Mouse (Mus musculus): ENCODE measurements around the gene Tarbp2. TPM values are rescaled to one million over a fixed set of nuclear protein-coding genes. Genes with fewer than 3 reads are reported as not detected.

Gene Tarbp2
- total and polyA plus RNA-seq, 2 experiments from 2014 or later: 89.5 to 94.7 TPM

DNA sequence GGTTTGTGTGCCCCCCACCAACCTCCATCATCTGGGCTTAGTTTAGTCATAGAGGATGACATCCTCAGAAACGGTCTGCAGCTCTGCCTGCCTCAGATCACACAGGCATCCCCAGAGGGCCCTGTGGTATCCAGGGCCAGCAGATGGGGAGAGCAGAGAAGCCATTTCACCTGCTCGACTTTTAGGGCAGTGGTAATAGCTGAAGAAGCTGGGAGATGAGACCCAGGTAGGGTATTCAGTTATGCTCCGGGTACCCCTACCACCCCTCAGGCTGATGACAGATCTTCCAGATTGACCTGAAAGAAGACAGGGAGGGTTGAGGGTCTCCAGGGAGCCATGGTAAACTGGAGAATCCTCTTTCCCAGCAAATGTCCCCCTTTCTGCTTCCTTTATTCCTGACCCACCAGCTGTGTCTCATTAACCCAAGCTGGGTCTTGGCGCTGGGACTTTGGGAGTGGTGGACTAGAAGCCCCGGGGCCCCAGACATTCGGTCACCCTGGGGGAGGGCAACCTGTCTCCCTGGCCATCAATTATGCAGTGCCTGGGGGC, 6.6 kb upstream of the Tarbp2 start:
- H3K27ac ChIP-seq (ENCODE audit: low read depth, low read length): peak overlapping the region; percentile 96
- peaks cover 34% of the 10 kb centered on the region for H3K4me1 ChIP-seq (ENCODE audit: insufficient read depth)
- peak overlapping the region; percentile 83; the same call in 1 of the 2 replicates for H3K9ac ChIP-seq
- TF ChIP-seq CTCF (IDR thresholded peaks at IDR 0.05; ENCODE audit: low read depth): no peak
- DNase-seq: no peak
- H3K9me3 ChIP-seq (ENCODE audit: low read length): no peaks in the 10 kb centered on the region
- peaks cover 11% of the 10 kb centered on the region; the same call in 1 of the 2 replicates for H3K36me3 ChIP-seq (ENCODE audit: insufficient read depth)
- no peaks in the 10 kb centered on the region for H3K27me3 ChIP-seq (ENCODE audit: insufficient read depth, low read length)
- no peak for ATAC-seq
- peak overlapping the region; percentile 88 for H3K4me2 ChIP-seq (ENCODE audit: low read depth)
- WGBS: 19% methylated on average over 6 of the region's 6 CpGs
- peak overlapping the region; percentile 66 for H3K4me3 ChIP-seq (ENCODE audit: low read depth, low read length)

DNA sequence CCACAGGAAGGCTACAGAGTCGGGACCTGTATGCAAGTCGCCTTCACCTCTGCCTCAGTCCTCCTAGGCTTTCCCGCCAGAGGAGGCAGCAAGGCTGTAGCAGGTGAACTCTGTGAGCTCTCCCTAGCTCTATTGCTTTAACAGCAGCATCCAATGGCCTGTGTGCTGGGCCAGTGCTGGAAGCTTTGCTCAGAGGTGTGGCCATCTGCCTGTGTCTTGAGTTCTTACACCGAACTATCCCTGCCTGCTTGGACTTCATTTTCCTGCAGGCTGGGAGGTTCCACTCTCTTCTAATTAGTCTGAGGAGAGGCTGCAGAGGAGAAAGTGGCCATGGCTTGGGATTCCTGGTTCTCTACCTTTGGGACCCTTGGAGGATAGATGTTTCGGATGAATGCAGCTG, 6.0 kb upstream of the Tarbp2 start:
- H3K4me2 ChIP-seq (ENCODE audit: low read depth): no peak overlapping the region; the same call in 1 of the 2 replicates
- no peaks in the 10 kb centered on the region for H3K27me3 ChIP-seq (ENCODE audit: insufficient read depth, low read length)
- peak overlapping the region; percentile 18; the same call in 1 of the 2 replicates for H3K9ac ChIP-seq
- H3K27ac ChIP-seq (ENCODE audit: low read depth, low read length): peak overlapping the region; percentile 96
- peaks cover 34% of the 10 kb centered on the region for H3K4me1 ChIP-seq (ENCODE audit: insufficient read depth)
- WGBS: 35% methylated on average over 5 of the region's 5 CpGs
- no peak for DNase-seq
- H3K36me3 ChIP-seq (ENCODE audit: insufficient read depth): peaks cover 9% of the 10 kb centered on the region; the same call in 1 of the 2 replicates
- H3K4me3 ChIP-seq (ENCODE audit: low read depth, low read length): no peak overlapping the region
- no peaks in the 10 kb centered on the region for H3K9me3 ChIP-seq (ENCODE audit: low read length)
- no peak for TF ChIP-seq CTCF (IDR thresholded peaks at IDR 0.05; ENCODE audit: low read depth)
- no peak for ATAC-seq

DNA sequence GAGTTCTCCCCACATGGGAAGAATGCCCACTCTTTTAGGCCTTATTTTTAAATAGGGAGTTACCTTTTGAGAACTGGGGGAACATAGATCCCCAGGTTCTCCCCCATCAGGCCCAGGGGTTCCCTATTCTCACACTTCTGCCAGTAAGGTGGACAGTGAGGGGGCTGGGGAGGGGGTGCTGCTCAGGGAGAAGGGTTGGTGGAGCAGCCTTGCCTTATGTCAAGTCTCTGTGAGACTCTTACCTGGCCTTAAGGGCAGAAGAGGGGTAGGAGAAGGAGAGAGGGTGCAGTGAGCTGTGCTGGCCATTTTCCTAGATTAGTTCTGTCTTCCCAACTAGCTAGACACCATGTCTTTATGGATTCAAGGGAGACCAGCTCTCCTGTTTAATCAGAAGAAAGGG, 5.5 kb upstream of the Tarbp2 start:
- DNase-seq: no peak
- Histone ChIP-seq H3K9me3 (ENCODE audit: low read length) (no peaks in the 10 kb centered on the region), H3K36me3 (ENCODE audit: insufficient read depth) (peaks cover 4% of the 10 kb centered on the region; the same call in 1 of the 2 replicates), H3K4me1 (ENCODE audit: insufficient read depth) (peaks cover 34% of the 10 kb centered on the region), H3K9ac (no peak overlapping the region; the same call in 1 of the 2 replicates), H3K4me3 (ENCODE audit: low read depth, low read length) (no peak overlapping the region), H3K27ac (ENCODE audit: low read depth, low read length) (0 out of 2 replicates have a peak overlapping the region, but pooled peaks have one; percentile 96), H3K27me3 (ENCODE audit: insufficient read depth, low read length) (no peaks in the 10 kb centered on the region), H3K4me2 (ENCODE audit: low read depth) (no peak overlapping the region)
- no peak for TF ChIP-seq CTCF (IDR thresholded peaks at IDR 0.05; ENCODE audit: low read depth)
- ATAC-seq: no peak

DNA sequence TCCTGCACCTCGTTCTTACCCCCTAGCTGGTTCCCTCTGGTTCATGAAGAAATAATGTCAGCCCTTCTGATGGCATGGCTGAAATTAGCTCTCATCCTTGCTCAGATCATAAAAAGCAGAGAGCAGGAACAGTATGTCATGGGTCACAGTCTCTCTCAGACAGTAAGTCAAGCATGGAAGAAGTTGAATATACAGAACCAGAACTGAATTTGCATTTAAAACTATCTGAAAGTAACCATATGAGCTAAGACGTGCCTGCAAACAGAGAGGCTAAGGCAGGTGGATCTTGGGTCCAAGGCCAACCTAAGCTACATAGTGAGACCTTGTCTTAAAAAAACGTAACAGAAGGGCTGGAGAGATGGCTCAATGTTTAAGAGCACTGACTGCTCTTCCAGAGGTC, 5.0 kb upstream of the Tarbp2 start:
- Histone ChIP-seq H3K27me3 (ENCODE audit: insufficient read depth, low read length) (no peaks in the 10 kb centered on the region), H3K4me1 (ENCODE audit: insufficient read depth) (peaks cover 34% of the 10 kb centered on the region), H3K4me3 (ENCODE audit: low read depth, low read length) (no peak overlapping the region), H3K9ac (no peak overlapping the region), H3K36me3 (ENCODE audit: insufficient read depth) (no peaks in the 10 kb centered on the region; the same call in 1 of the 2 replicates), H3K4me2 (ENCODE audit: low read depth) (no peak overlapping the region), H3K27ac (ENCODE audit: low read depth, low read length) (no peak overlapping the region), H3K9me3 (ENCODE audit: low read length) (no peaks in the 10 kb centered on the region)
- no peak for TF ChIP-seq CTCF (IDR thresholded peaks at IDR 0.05; ENCODE audit: low read depth)
- no peak for DNase-seq
- no peak for ATAC-seq
- WGBS: 82% methylated on average over 3 of the region's 3 CpGs

DNA sequence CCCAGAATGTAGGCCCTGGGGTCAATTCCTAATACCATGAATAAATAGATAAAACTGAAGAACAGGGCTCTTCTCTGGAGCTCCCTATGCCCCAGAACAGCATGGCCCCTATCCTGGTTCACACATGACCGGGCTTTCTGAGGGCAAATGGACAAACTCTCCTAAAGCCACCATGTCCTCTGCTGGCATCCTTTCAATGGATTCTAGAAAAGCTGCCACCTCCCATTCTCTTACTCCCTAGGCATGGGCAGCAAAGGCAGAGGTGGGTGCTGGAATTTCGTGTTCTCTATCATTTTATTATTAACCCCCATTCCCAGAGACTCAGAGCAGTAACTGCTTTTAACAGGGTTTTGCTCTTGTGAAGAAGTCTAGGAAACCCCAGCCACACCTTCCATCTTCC, 2.7 kb upstream of the Tarbp2 start:
- no peaks in the 10 kb centered on the region for H3K9me3 ChIP-seq (ENCODE audit: low read length)
- DNase-seq: no peak
- no peak overlapping the region for H3K9ac ChIP-seq
- peak overlapping the region; percentile 75; the same call in 1 of the 2 replicates for H3K4me3 ChIP-seq (ENCODE audit: low read depth, low read length)
- TF ChIP-seq CTCF (IDR thresholded peaks at IDR 0.05; ENCODE audit: low read depth): no peak
- H3K27ac ChIP-seq (ENCODE audit: low read depth, low read length): no peak overlapping the region
- peaks cover 26% of the 10 kb centered on the region for H3K4me1 ChIP-seq (ENCODE audit: insufficient read depth)
- no peak for ATAC-seq
- WGBS: 86% methylated on average over 2 of the region's 2 CpGs
- H3K4me2 ChIP-seq (ENCODE audit: low read depth): peak overlapping the region; percentile 73
- H3K27me3 ChIP-seq (ENCODE audit: insufficient read depth, low read length): no peaks in the 10 kb centered on the region
- H3K36me3 ChIP-seq (ENCODE audit: insufficient read depth): no peaks in the 10 kb centered on the region

DNA sequence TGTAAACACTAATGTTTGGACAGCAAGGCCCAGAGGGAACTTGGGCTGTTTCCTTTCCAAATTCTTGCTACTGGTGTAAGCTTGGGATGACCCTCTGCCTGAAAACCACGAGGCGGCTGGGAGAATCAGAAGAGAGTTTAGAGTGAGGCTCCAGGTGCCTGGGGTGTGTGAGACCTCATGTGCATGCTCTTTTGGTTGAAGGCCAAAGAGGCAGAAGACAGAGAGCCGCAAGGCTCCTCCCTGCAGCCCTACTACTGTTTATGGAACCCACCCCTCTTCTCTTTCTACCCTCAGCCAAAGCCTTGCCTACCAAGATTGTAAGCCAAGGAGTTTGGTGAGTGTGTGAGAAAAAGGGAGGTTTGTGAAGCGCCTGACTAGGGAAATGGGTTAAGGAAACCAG, 2.2 kb upstream of the Tarbp2 start:
- Histone ChIP-seq H3K4me2 (ENCODE audit: low read depth) (peak overlapping the region; percentile 73), H3K9me3 (ENCODE audit: low read length) (no peaks in the 10 kb centered on the region), H3K27me3 (ENCODE audit: insufficient read depth, low read length) (no peaks in the 10 kb centered on the region), H3K36me3 (ENCODE audit: insufficient read depth) (peaks cover 2% of the 10 kb centered on the region; the same call in 1 of the 2 replicates), H3K27ac (ENCODE audit: low read depth, low read length) (peak overlapping the region; percentile 96), H3K4me1 (ENCODE audit: insufficient read depth) (peaks cover 25% of the 10 kb centered on the region), H3K4me3 (ENCODE audit: low read depth, low read length) (peak overlapping the region; percentile 75), H3K9ac (peak overlapping the region; percentile 79)
- DNase-seq (no peak), ATAC-seq (no peak)
- no peak for TF ChIP-seq CTCF (IDR thresholded peaks at IDR 0.05; ENCODE audit: low read depth)
- 34% methylated on average over 4 of the region's 4 CpGs for WGBS

DNA sequence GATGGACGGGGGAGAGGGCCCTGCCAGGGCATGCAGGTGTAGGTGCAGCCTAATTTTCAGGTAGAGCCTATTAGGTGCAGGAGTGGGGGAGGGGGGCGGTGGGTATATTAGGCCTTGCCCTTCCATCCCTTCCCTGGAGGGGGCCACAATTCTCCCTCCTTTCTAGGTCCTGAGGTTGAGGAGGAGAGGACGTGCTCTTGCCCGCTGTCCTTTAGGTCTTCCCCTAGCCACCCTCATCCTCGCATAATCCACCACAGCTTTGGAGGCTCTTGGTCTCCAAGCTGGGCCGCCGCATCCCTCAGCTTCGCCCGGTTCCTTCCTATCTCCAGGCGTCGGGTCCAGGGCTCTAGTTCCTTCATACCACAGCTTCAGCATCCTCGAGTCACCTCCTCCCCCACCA, 1.7 kb upstream of the Tarbp2 start:
- no peaks in the 10 kb centered on the region for H3K9me3 ChIP-seq (ENCODE audit: low read length)
- ATAC-seq (no peak), DNase-seq (peak; percentile 45)
- TF ChIP-seq CTCF (IDR thresholded peaks at IDR 0.05; ENCODE audit: low read depth): peak; percentile 28
- peaks cover 20% of the 10 kb centered on the region; the same call in 1 of the 2 replicates for H3K4me1 ChIP-seq (ENCODE audit: insufficient read depth)
- peak overlapping the region; percentile 96 for H3K27ac ChIP-seq (ENCODE audit: low read depth, low read length)
- H3K4me3 ChIP-seq (ENCODE audit: low read depth, low read length): peak overlapping the region; percentile 75
- H3K9ac ChIP-seq: peak overlapping the region; percentile 79
- H3K27me3 ChIP-seq (ENCODE audit: insufficient read depth, low read length): no peaks in the 10 kb centered on the region
- WGBS: 1% methylated on average over 12 of the region's 12 CpGs
- H3K36me3 ChIP-seq (ENCODE audit: insufficient read depth): peaks cover 5% of the 10 kb centered on the region
- peak overlapping the region; percentile 73 for H3K4me2 ChIP-seq (ENCODE audit: low read depth)
